41 mouse cellular contexts compared by ENCODE assay signal in genomic region chr17:37065993-37066392, GRCm38 (mm10). TPM values are rescaled to one million over a fixed set of nuclear protein-coding genes. Genes with fewer than 3 reads are reported as not detected.
"Had no signal": no experiment of that assay in that cellular context is flagged by ENCODE, and none has a peak within 500 bp of the region (broad histone marks: within the 10 kb centered on the region; RNA-seq: fewer than 3 reads in every experiment).

No protein-coding gene starts in this region.

- H3K4me3 ChIP-seq: gastrocnemius, adult 2 months; heart, embryonic 10.5 days; heart, embryonic 12.5 days; hindbrain, embryonic 10.5 days; hindbrain, embryonic 12.5 days; intestine, embryonic 15.5 days; left cerebral cortex, adult 2 months; limb, embryonic 10.5 days; limb, embryonic 12.5 days; liver, embryonic 13.5 days; liver, embryonic 15.5 days had no signal

- DNase-seq: gastrocnemius, adult 2 months; gastrocnemius, postnatal 10 days; gastrocnemius, postnatal 25 days; heart, adult 18-20 months; heart, postnatal 10 days; heart, postnatal 4 days; kidney, adult 18-20 months; kidney, adult 8-10 months; kidney, postnatal 10 days; kidney, postnatal 25 days; kidney, postnatal 4 days; layer of hippocampus, adult 9-11 months; liver; liver, embryonic 13.5 days had no signal

- H3K4me1 ChIP-seq: heart, embryonic 10.5 days; heart, embryonic 12.5 days; hindbrain, embryonic 10.5 days; hindbrain, embryonic 12.5 days; intestine, embryonic 15.5 days; limb, embryonic 10.5 days; limb, embryonic 12.5 days; liver, embryonic 13.5 days; liver, embryonic 15.5 days had no signal

- H3K27ac ChIP-seq: gastrocnemius, adult 2 months; heart, embryonic 10.5 days; hindbrain, embryonic 10.5 days; hindbrain, embryonic 12.5 days; hindbrain, embryonic 14.5 days; intestine, embryonic 15.5 days; left cerebral cortex, adult 2 months; limb, embryonic 10.5 days; limb, embryonic 12.5 days; liver, embryonic 13.5 days; liver, embryonic 15.5 days had no signal

- H3K27me3 ChIP-seq: heart, embryonic 12.5 days; hindbrain, embryonic 12.5 days; intestine, embryonic 15.5 days; limb, embryonic 12.5 days; liver, embryonic 13.5 days; liver, embryonic 15.5 days had no signal

- H3K36me3 ChIP-seq: liver, embryonic 13.5 days; liver, embryonic 15.5 days had no signal

- H3K9me3 ChIP-seq: heart, embryonic 10.5 days; heart, embryonic 12.5 days; hindbrain, embryonic 10.5 days; hindbrain, embryonic 12.5 days; intestine, embryonic 15.5 days; limb, embryonic 10.5 days; limb, embryonic 12.5 days; liver, embryonic 13.5 days; liver, embryonic 15.5 days had no signal

- H3K9ac ChIP-seq: heart, embryonic 12.5 days; hindbrain, embryonic 12.5 days; hindbrain, embryonic 14.5 days; intestine, embryonic 15.5 days; limb, embryonic 12.5 days; liver, embryonic 13.5 days; liver, embryonic 15.5 days had no signal

- H3K4me2 ChIP-seq: heart, embryonic 12.5 days; hindbrain, embryonic 12.5 days; hindbrain, embryonic 14.5 days; intestine, embryonic 15.5 days; limb, embryonic 12.5 days; liver, embryonic 11.5 days; liver, embryonic 13.5 days; liver, embryonic 15.5 days had no signal

- ATAC-seq: hindbrain, embryonic 16.5 days; inflammation-experienced regulatory T-cells, adult 6 months; intestine, embryonic 15.5 days; intestine, postnatal 0 days had no signal

RNA-seq across cellular contexts. Expression of gene Olfr90, which starts 22.3 kb away (rescaled TPM):
- total RNA-seq: gastrocnemius, adult 2 months; gastrocnemius, postnatal 10 days; gastrocnemius, postnatal 25 days; gastrocnemius, postnatal 4 days; granulocyte monocyte progenitor cell, adult 5-6 weeks; heart, adult 18-20 months; heart, adult 8-10 months; heart, postnatal 10 days; heart, postnatal 25 days; heart, postnatal 4 days; layer of hippocampus, adult 8-10 months; left cerebral cortex, postnatal 36 days had no signal
- polyA plus RNA-seq: heart, embryonic 10.5 days; heart, embryonic 12.5 days; heart, embryonic 14.5 days; heart, embryonic 16.5 days; hindbrain, embryonic 14.5 days; intestine, embryonic 15.5 days; intestine, postnatal 0 days; kidney, embryonic 14.5 days; kidney, embryonic 16.5 days; limb, embryonic 14.5 days; liver, embryonic 11.5 days; liver, embryonic 13.5 days; liver, embryonic 15.5 days had no signal

RNA-seq across cellular contexts. Expression of gene Olfr91, which starts 32.1 kb away (rescaled TPM):
- total RNA-seq: gastrocnemius, adult 2 months; gastrocnemius, postnatal 10 days; gastrocnemius, postnatal 25 days; gastrocnemius, postnatal 4 days; granulocyte monocyte progenitor cell, adult 5-6 weeks; heart, adult 18-20 months; heart, adult 8-10 months; heart, postnatal 10 days; heart, postnatal 25 days; heart, postnatal 4 days; layer of hippocampus, adult 8-10 months; layer of hippocampus, postnatal 14 days; left cerebral cortex, adult 2 months; left cerebral cortex, postnatal 14 days; left cerebral cortex, postnatal 36 days had no signal
- polyA plus RNA-seq: heart, embryonic 10.5 days; heart, embryonic 12.5 days; heart, embryonic 14.5 days; heart, embryonic 16.5 days; hindbrain, embryonic 10.5 days; hindbrain, embryonic 14.5 days; hindbrain, embryonic 16.5 days; intestine, embryonic 15.5 days; intestine, postnatal 0 days; kidney, embryonic 14.5 days; kidney, embryonic 16.5 days; limb, embryonic 10.5 days; limb, embryonic 12.5 days; limb, embryonic 14.5 days; liver, embryonic 11.5 days; liver, embryonic 13.5 days; liver, embryonic 15.5 days had no signal

RNA-seq across cellular contexts. Expression of gene Mog, which starts 42.8 kb away (rescaled TPM):
- total RNA-seq: gastrocnemius, adult 2 months; gastrocnemius, postnatal 10 days; gastrocnemius, postnatal 25 days; gastrocnemius, postnatal 4 days; granulocyte monocyte progenitor cell, adult 5-6 weeks; heart, adult 18-20 months; heart, adult 8-10 months; heart, postnatal 10 days; heart, postnatal 25 days; heart, postnatal 4 days had no signal
- polyA plus RNA-seq: heart, embryonic 12.5 days; heart, embryonic 14.5 days; heart, embryonic 16.5 days; inflammation-experienced regulatory T-cells, adult 6 months; intestine, postnatal 0 days; limb, embryonic 12.5 days; limb, embryonic 14.5 days; liver, embryonic 11.5 days; liver, embryonic 13.5 days; liver, embryonic 15.5 days had no signal

RNA-seq across cellular contexts. Expression of gene Olfr92, which starts 53.9 kb away (rescaled TPM):
- total RNA-seq: gastrocnemius, adult 2 months; gastrocnemius, postnatal 10 days; gastrocnemius, postnatal 25 days; gastrocnemius, postnatal 4 days; granulocyte monocyte progenitor cell, adult 5-6 weeks; heart, adult 18-20 months; heart, adult 8-10 months; heart, postnatal 10 days; heart, postnatal 25 days; heart, postnatal 4 days; layer of hippocampus, adult 8-10 months; layer of hippocampus, postnatal 14 days; left cerebral cortex, adult 2 months; left cerebral cortex, postnatal 14 days; left cerebral cortex, postnatal 36 days had no signal
- polyA plus RNA-seq: heart, embryonic 10.5 days; heart, embryonic 12.5 days; heart, embryonic 14.5 days; heart, embryonic 16.5 days; hindbrain, embryonic 10.5 days; hindbrain, embryonic 12.5 days; hindbrain, embryonic 14.5 days; hindbrain, embryonic 16.5 days; inflammation-experienced regulatory T-cells, adult 6 months; intestine, embryonic 15.5 days; intestine, postnatal 0 days; kidney, embryonic 14.5 days; kidney, embryonic 16.5 days; limb, embryonic 10.5 days; limb, embryonic 12.5 days; limb, embryonic 14.5 days; liver, embryonic 11.5 days; liver, embryonic 13.5 days; liver, embryonic 15.5 days had no signal
